Mouse (Mus musculus): ENCODE data around the gene Gdap1l1. TPM values are rescaled to one million over a fixed set of nuclear protein-coding genes. Genes with fewer than 3 reads are reported as not detected.

Gdap1l1 gene
- polyA plus RNA-seq, 1 experiment from 2014 or later, result 0.30 TPM

GRCm38 (mm10) chr2:163411840-163412239 lies 26.4 kb upstream of the Gdap1l1 start:
- Histone ChIP-seq H3K4me3 (no peak overlapping the region), H3K36me3 (peaks cover 79% of the 10 kb centered on the region), H3K9me3 (replicated peaks) (no peaks in the 10 kb centered on the region), H3K4me1 (no peaks in the 10 kb centered on the region), H3K27ac (no peak overlapping the region), H3K27me3 (ENCODE audit: low read depth, poor library complexity, severe bottlenecking) (no peaks in the 10 kb centered on the region)
- WGBS, result 89% methylated on average over 4 of the region's 4 CpGs
- DNase-seq (ENCODE audit: low spot score), result no peak

GRCm38 (mm10) chr2:163412419-163412818 lies 25.9 kb upstream of the Gdap1l1 start:
- DNase-seq (ENCODE audit: low spot score), result no peak
- Histone ChIP-seq H3K4me3 (no peak overlapping the region), H3K4me1 (peaks cover under 1% of the 10 kb centered on the region; the same call in 1 of the 2 replicates), H3K27me3 (ENCODE audit: low read depth, poor library complexity, severe bottlenecking) (no peaks in the 10 kb centered on the region), H3K27ac (no peak overlapping the region), H3K36me3 (peaks cover 73% of the 10 kb centered on the region), H3K9me3 (replicated peaks) (no peaks in the 10 kb centered on the region)
- WGBS, result 98% methylated on average over 4 of the region's 4 CpGs

- WGBS, result 95% methylated on average over 9 of the region's 9 CpGs
- H3K27ac ChIP-seq, result no peak overlapping the region
- H3K4me3 ChIP-seq, result no peak overlapping the region
- H3K27me3 ChIP-seq (ENCODE audit: low read depth, poor library complexity, severe bottlenecking), result no peaks in the 10 kb centered on the region
- H3K4me1 ChIP-seq, result peaks cover 6% of the 10 kb centered on the region
- peaks cover 69% of the 10 kb centered on the region for H3K36me3 ChIP-seq
- no peak for DNase-seq (ENCODE audit: low spot score)
- no peaks in the 10 kb centered on the region for H3K9me3 ChIP-seq (replicated peaks)
Measured at GRCm38 (mm10) chr2:163412846-163413590, 25.3 kb upstream of the Gdap1l1 start.

GRCm38 (mm10) chr2:163417026-163417425 lies 21.2 kb upstream of the Gdap1l1 start:
- Histone ChIP-seq H3K27me3 (ENCODE audit: low read depth, poor library complexity, severe bottlenecking) (no peaks in the 10 kb centered on the region), H3K4me1 (peaks cover 19% of the 10 kb centered on the region), H3K36me3 (peaks cover 32% of the 10 kb centered on the region), H3K4me3 (no peak overlapping the region), H3K27ac (no peak overlapping the region), H3K9me3 (replicated peaks) (no peaks in the 10 kb centered on the region)
- DNase-seq (ENCODE audit: low spot score), result no peak
- WGBS, result 97% methylated on average over 6 of the region's 6 CpGs

- H3K36me3 ChIP-seq, result peaks cover 26% of the 10 kb centered on the region
- peaks cover 19% of the 10 kb centered on the region for H3K4me1 ChIP-seq
- H3K9me3 ChIP-seq (replicated peaks), result no peaks in the 10 kb centered on the region
- DNase-seq (ENCODE audit: low spot score), result no peak
- no peak overlapping the region for H3K27ac ChIP-seq
- no peaks in the 10 kb centered on the region for H3K27me3 ChIP-seq (ENCODE audit: low read depth, poor library complexity, severe bottlenecking)
- H3K4me3 ChIP-seq, result peak overlapping the region; percentile 93
Measured at GRCm38 (mm10) chr2:163417830-163418229, 20.4 kb upstream of the Gdap1l1 start.

- under 1% methylated on average over 50 of the region's 50 CpGs for WGBS
- Histone ChIP-seq H3K27ac (peak overlapping the region; percentile 91), H3K9me3 (replicated peaks) (no peaks in the 10 kb centered on the region), H3K27me3 (ENCODE audit: low read depth, poor library complexity, severe bottlenecking) (no peaks in the 10 kb centered on the region), H3K4me3 (peak overlapping the region; percentile 93), H3K4me1 (peaks cover 19% of the 10 kb centered on the region), H3K36me3 (peaks cover 19% of the 10 kb centered on the region)
- DNase-seq (ENCODE audit: low spot score), result peak; percentile 75
Measured at GRCm38 (mm10) chr2:163418841-163419345, 19.4 kb upstream of the Gdap1l1 start.

GRCm38 (mm10) chr2:163419346-163420045 lies 18.8 kb upstream of the Gdap1l1 start:
- under 1% methylated on average over 71 of the region's 71 CpGs for WGBS
- peak overlapping the region; percentile 93 for H3K4me3 ChIP-seq
- peak; percentile 98 for DNase-seq (ENCODE audit: low spot score)
- no peaks in the 10 kb centered on the region for H3K27me3 ChIP-seq (ENCODE audit: low read depth, poor library complexity, severe bottlenecking)
- H3K36me3 ChIP-seq, result peaks cover 14% of the 10 kb centered on the region
- H3K9me3 ChIP-seq (replicated peaks), result no peaks in the 10 kb centered on the region
- peak overlapping the region; percentile 91 for H3K27ac ChIP-seq
- H3K4me1 ChIP-seq, result peaks cover 19% of the 10 kb centered on the region

- H3K27ac ChIP-seq, result 0 out of 2 replicates have a peak overlapping the region, but pooled peaks have one; percentile 91
- no peak for DNase-seq (ENCODE audit: low spot score)
- 44% methylated on average over 10 of the region's 10 CpGs for WGBS
Measured at GRCm38 (mm10) chr2:163420366-163420886, 17.9 kb upstream of the Gdap1l1 start.

GRCm38 (mm10) chr2:163422895-163423660 lies 15.2 kb upstream of the Gdap1l1 start:
- DNase-seq (ENCODE audit: low spot score), result no peak
- H3K4me3 ChIP-seq, result no peak overlapping the region
- 0 out of 2 replicates have a peak, but pooled peaks cover 6% of the 10 kb centered on the region for H3K36me3 ChIP-seq
- H3K27ac ChIP-seq, result no peak overlapping the region
- peaks cover 12% of the 10 kb centered on the region for H3K4me1 ChIP-seq
- 90% methylated on average over 9 of the region's 9 CpGs for WGBS
- H3K9me3 ChIP-seq (replicated peaks), result no peaks in the 10 kb centered on the region
- no peaks in the 10 kb centered on the region for H3K27me3 ChIP-seq (ENCODE audit: low read depth, poor library complexity, severe bottlenecking)

More at GRCm38 (mm10) chr2:163420366-163420886, 17.9 kb upstream of the Gdap1l1 start:
- 0 out of 2 replicates have a peak, but pooled peaks cover 6% of the 10 kb centered on the region for H3K36me3 ChIP-seq
- H3K9me3 ChIP-seq (replicated peaks), result no peaks in the 10 kb centered on the region
- H3K4me3 ChIP-seq, result peak overlapping the region; percentile 93
- H3K27me3 ChIP-seq (ENCODE audit: low read depth, poor library complexity, severe bottlenecking), result no peaks in the 10 kb centered on the region
- peaks cover 19% of the 10 kb centered on the region for H3K4me1 ChIP-seq

GRCm38 (mm10) chr2:163424597-163424996 lies 13.7 kb upstream of the Gdap1l1 start, which contains the start of gene Oser1:
Gene Oser1, minus strand, starts transcription at chr2:163424697.
- no peak within 1 kb of the TSS for H3K27ac ChIP-seq
- H3K9me3 ChIP-seq (replicated peaks), result no peaks in the 10 kb centered on the region
- H3K4me1 ChIP-seq, result peaks cover 7% of the 10 kb centered on the region
- DNase-seq (ENCODE audit: low spot score), result no peak
- H3K36me3 ChIP-seq, result 0 out of 2 replicates have a peak, but pooled peaks cover 6% of the 10 kb centered on the region
- 83% methylated on average over 6 of the region's 6 CpGs for WGBS
- H3K27me3 ChIP-seq (ENCODE audit: low read depth, poor library complexity, severe bottlenecking), result no peaks in the 10 kb centered on the region
- H3K4me3 ChIP-seq, result no peak within 1 kb of the TSS

GRCm38 (mm10) chr2:163428346-163429011 lies 9.8 kb upstream of the Gdap1l1 start:
- H3K27ac ChIP-seq, result no peak overlapping the region
- H3K9me3 ChIP-seq (replicated peaks), result no peaks in the 10 kb centered on the region
- H3K36me3 ChIP-seq, result no peaks in the 10 kb centered on the region
- WGBS, result 41% methylated on average over 4 of the region's 4 CpGs
- no peaks in the 10 kb centered on the region for H3K27me3 ChIP-seq (ENCODE audit: low read depth, poor library complexity, severe bottlenecking)
- no peak for DNase-seq (ENCODE audit: low spot score)
- H3K4me3 ChIP-seq, result no peak overlapping the region
- H3K4me1 ChIP-seq, result no peaks in the 10 kb centered on the region

GRCm38 (mm10) chr2:163431289-163431688 lies 7.0 kb upstream of the Gdap1l1 start:
- Histone ChIP-seq H3K36me3 (no peaks in the 10 kb centered on the region), H3K9me3 (replicated peaks) (no peaks in the 10 kb centered on the region), H3K4me1 (peaks cover 3% of the 10 kb centered on the region; the same call in 1 of the 2 replicates), H3K27me3 (ENCODE audit: low read depth, poor library complexity, severe bottlenecking) (no peaks in the 10 kb centered on the region), H3K4me3 (no peak overlapping the region), H3K27ac (no peak overlapping the region)
- WGBS, result 87% methylated on average over 9 of the region's 9 CpGs
- no peak for DNase-seq (ENCODE audit: low spot score)
